Mouse (Mus musculus): ENCODE measurements around the gene Nr2f2. TPM values are rescaled to one million over a fixed set of nuclear protein-coding genes. Genes with fewer than 3 reads are reported as not detected.
A peak's percentile ranks its signal among the peaks of the same experiment; 100 is the strongest.

The Nr2f2 gene
- polyA plus RNA-seq, 1 experiment from 2014 or later = 105 TPM

DNA sequence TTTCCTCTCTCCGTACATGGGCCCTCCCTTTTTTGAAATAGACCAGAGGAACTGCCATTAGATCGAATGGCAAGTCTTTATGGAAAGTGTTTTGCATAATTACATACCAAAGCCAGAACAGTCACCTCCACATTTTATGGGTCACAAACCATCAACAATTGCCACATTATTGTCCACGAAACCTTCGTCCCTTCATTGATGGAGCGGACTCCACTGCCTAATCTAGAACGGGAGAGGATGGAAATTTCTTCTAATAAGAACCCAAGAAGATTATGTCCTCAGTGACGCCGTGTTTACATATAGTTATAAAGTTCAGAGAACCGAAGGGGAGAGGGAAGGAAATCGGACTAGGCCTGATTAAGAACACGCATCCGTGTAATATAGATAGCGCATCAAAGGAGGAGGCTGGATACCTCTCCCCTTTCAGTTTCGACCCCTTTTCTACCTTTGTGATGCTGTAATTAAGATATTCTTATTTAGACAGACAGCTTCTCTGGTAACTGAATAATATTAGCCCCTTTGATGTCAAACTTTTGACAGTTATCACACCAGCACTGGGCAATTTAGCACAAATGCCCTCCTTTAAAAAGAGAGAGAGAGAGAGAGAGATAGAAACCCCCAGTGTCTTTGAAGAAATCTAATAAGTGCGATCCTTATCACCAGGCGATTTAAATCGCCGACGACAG, 36.9 kb downstream of the Nr2f2 start:
- peak overlapping the region; percentile 60 for H3K4me2 ChIP-seq (replicated peaks)
- no peak for ATAC-seq (ENCODE audit: low FRiP score, low read depth)
- peak overlapping the region; percentile 42 for H3K4me3 ChIP-seq
- H3K9ac ChIP-seq (replicated peaks) = peak overlapping the region; percentile 43; the same call in 1 of the 2 replicates
- peak overlapping the region; percentile 89 for H3K27ac ChIP-seq (replicated peaks)
- peaks cover 48% of the 10 kb centered on the region for H3K4me1 ChIP-seq
- no peaks in the 10 kb centered on the region for H3K36me3 ChIP-seq
- no peaks in the 10 kb centered on the region for H3K9me3 ChIP-seq
- H3K27me3 ChIP-seq = peaks cover 93% of the 10 kb centered on the region
- 3% methylated on average over 19 of the region's 19 CpGs for WGBS

DNA sequence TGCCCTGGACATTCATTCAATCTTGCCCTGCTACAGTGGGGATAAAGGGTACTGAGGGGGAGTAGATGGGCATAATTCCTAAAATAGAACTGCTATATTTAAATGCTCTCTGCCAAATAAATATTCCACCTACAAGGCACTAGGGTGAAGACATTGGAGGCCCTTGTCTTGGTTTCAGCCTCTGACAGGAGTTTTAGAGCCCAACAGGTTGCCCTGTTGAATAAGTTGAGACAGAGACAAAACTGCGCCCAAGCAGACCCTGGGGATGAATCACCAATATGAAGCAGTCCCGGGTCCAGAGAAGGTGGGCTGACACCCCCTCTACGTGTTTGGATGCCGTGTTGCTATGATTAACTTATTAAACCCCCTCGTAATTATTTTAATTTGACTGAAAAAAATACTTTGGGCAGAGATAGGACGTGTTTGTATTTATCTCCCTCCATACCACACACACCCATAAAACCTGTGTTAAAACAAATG, 37.5 kb downstream of the Nr2f2 start:
- 0 out of 2 replicates have a peak overlapping the region, but pooled peaks have one; percentile 1 for H3K4me3 ChIP-seq

DNA sequence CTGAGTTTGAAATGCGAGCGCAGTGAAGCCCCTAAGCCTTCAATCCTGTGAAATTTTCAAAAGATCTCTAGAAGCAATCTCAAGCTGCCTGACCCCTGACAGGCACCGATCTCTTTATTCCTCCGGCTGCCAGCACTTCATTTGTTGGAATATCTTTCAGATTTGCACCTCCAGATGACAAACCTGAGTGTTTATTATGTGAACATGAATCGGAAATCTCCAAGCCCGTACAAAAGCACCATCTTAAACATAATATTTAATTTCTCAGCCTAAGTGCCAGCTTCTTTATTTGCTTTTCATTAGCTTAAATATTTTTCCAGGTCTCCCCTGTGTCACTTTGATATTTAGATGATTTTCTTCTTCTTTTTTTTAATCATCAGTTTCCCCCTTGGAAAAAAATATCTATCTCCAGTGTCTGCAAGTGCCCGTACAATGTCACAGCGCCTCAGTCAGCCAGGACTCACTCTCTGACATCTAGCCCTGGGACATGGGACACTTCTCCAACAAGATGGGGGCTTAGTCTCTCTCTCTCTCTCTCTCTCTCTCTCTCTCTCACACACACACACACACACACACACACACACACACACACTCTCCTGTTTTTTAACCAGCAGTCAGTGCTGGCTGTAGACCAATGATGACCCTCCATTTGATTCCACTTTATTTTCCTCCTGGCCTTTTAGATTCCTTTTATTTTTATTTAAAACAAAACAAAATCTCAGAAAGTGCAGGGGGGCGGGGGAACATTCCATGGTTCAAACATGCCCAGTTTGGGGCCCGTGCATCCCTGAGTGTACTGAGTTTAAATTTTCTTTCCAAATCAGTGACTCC, 38.1 kb downstream of the Nr2f2 start:
- WGBS = 3% methylated on average over 10 of the region's 10 CpGs
- Histone ChIP-seq H3K9me3 (no peaks in the 10 kb centered on the region), H3K4me1 (peaks cover 45% of the 10 kb centered on the region), H3K9ac (replicated peaks) (no peak overlapping the region; the same call in 1 of the 2 replicates), H3K4me2 (replicated peaks) (peak overlapping the region; percentile 60), H3K36me3 (no peaks in the 10 kb centered on the region), H3K27me3 (peaks cover 94% of the 10 kb centered on the region), H3K4me3 (0 out of 2 replicates have a peak overlapping the region, but pooled peaks have one; percentile 1), H3K27ac (replicated peaks) (peak overlapping the region; percentile 89)
- ATAC-seq (ENCODE audit: low FRiP score, low read depth) = no peak

More for the DNA sequence above, 37.5 kb downstream of the Nr2f2 start:
- Histone ChIP-seq H3K9me3 (no peaks in the 10 kb centered on the region), H3K4me1 (peaks cover 47% of the 10 kb centered on the region), H3K36me3 (no peaks in the 10 kb centered on the region), H3K4me2 (replicated peaks) (peak overlapping the region; percentile 60), H3K9ac (replicated peaks) (no peak overlapping the region), H3K27ac (replicated peaks) (peak overlapping the region; percentile 89), H3K27me3 (peaks cover 93% of the 10 kb centered on the region)
- no peak for ATAC-seq (ENCODE audit: low FRiP score, low read depth)
- 6% methylated on average over 6 of the region's 6 CpGs for WGBS

DNA sequence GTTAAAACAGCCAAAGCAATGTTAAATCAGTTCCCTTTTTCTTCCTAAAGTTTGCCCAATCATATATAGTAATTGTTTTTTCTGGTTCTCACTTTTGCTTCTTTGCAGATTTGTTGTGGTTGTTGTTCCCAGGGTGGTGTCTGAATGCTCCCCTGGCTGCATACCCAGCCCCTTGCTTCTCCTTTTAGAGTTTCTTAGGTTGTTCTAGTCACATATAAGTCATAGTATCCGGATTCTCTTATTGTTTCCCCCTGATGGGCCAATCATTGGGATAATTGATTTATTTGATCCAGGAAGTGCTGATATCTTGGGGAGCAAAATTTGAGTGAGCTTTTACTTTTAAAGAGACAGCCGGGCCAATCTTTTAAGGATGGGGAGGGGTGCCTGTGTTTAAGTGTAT, 39.3 kb downstream of the Nr2f2 start:
- H3K27ac ChIP-seq (replicated peaks) = peak overlapping the region; percentile 71; the same call in 1 of the 2 replicates
- no peaks in the 10 kb centered on the region for H3K9me3 ChIP-seq
- H3K9ac ChIP-seq (replicated peaks) = no peak overlapping the region
- H3K4me2 ChIP-seq (replicated peaks) = peak overlapping the region; percentile 60
- H3K4me1 ChIP-seq = peaks cover 33% of the 10 kb centered on the region
- no peak for ATAC-seq (ENCODE audit: low FRiP score, low read depth)
- 9% methylated on average over 2 of the region's 2 CpGs for WGBS
- H3K4me3 ChIP-seq = peak overlapping the region; percentile 27; the same call in 1 of the 2 replicates
- peaks cover 94% of the 10 kb centered on the region for H3K27me3 ChIP-seq
- H3K36me3 ChIP-seq = no peaks in the 10 kb centered on the region

DNA sequence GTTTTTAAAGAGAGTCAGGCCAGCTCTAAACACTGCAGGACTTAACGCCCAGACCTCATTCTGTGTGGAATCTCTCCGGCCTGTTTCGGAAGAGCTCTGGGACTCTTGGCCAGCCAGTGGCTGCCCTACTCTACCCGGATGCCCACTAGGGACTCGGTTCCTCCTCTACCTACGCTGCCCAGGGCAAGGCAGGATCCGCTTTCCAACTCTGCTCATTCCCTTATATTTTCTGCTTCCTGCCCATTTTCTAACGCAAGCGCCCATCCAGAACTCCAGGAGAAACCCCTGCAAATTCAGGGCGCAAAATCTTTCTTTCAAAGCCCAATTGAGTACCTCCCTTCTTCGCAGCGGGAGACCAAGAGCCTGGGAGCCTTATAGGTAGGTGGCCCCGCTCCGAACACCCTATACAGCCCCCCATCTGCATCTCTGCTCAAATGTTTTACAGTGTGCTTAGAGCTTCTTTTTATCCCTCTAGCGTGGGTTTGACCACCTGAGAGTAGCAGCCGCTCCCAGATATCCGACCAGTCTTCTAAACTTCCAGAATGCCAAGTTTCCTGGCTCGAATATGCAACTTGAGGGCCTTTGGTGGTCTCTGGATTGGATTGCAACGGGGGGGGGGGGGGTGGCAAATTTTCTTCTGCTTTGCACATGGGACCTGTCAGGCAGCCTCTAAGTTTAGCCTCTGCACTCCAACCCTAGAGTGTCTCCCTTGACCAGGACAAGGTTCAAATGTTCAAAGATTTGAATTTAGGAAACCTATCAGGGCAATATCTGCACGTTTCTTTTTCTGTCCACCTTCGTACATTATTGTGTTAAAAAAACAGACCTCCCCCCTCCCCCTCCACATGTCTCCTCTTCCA, 40.1 kb downstream of the Nr2f2 start:
- Histone ChIP-seq H3K36me3 (no peaks in the 10 kb centered on the region), H3K4me1 (peaks cover 25% of the 10 kb centered on the region), H3K27me3 (peaks cover 94% of the 10 kb centered on the region), H3K4me3 (peak overlapping the region; percentile 27), H3K9ac (replicated peaks) (peak overlapping the region; percentile 42), H3K27ac (replicated peaks) (peak overlapping the region; percentile 71), H3K4me2 (replicated peaks) (peak overlapping the region; percentile 60), H3K9me3 (no peaks in the 10 kb centered on the region)
- no peak for ATAC-seq (ENCODE audit: low FRiP score, low read depth)
- WGBS = 3% methylated on average over 21 of the region's 21 CpGs

DNA sequence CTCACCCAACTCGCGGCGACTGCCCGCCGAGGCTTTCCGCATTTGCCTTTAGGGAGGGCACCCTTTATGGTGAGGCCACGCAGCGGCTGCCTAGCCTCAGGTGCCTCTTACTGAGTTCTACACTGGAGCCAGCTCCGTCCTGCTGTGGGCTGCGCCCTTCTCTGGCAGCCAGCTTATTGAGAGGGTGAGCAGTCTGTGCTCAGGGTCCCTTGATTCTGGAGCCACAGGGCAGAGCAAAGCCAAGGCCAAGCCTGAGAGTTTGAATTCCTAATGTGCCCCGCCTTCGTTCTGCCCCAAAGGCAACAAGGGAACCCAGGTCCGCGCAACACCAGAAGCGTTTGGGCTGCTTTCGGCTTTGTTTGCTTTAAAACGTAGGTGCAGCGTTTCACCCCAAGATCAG, 41.2 kb downstream of the Nr2f2 start:
- no peak for ATAC-seq (ENCODE audit: low FRiP score, low read depth)
- peak overlapping the region; percentile 60 for H3K4me2 ChIP-seq (replicated peaks)
- H3K4me1 ChIP-seq = peaks cover 16% of the 10 kb centered on the region; the same call in 1 of the 2 replicates
- H3K27me3 ChIP-seq = peaks cover 85% of the 10 kb centered on the region
- H3K4me3 ChIP-seq = peak overlapping the region; percentile 27
- no peaks in the 10 kb centered on the region for H3K9me3 ChIP-seq
- no peaks in the 10 kb centered on the region for H3K36me3 ChIP-seq
- H3K27ac ChIP-seq (replicated peaks) = peak overlapping the region; percentile 71
- H3K9ac ChIP-seq (replicated peaks) = peak overlapping the region; percentile 42; the same call in 1 of the 2 replicates
- under 1% methylated on average over 18 of the region's 18 CpGs for WGBS

DNA sequence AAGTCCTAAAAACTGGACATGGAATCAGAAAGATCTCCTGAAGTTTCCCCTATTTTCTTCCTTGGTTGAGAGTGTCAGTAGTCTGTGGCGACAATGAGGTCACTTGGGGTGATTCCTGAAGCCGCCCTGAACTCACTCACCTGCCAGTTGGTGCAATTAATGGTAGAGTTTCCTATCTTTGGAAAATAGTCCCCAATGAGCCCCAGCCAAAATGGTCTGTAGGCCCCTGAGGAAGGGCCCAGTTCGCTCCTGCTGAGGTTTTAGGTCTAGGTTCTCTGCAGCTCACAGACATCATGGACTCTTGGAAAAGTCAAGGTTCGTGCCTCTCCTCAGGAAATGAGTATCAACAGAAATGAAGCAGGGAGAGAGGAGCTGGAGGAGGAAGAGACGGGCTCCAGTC, 42.0 kb downstream of the Nr2f2 start:
- Histone ChIP-seq H3K4me3 (no peak overlapping the region), H3K27me3 (peaks cover 81% of the 10 kb centered on the region), H3K36me3 (no peaks in the 10 kb centered on the region), H3K9me3 (no peaks in the 10 kb centered on the region), H3K4me2 (replicated peaks) (peak overlapping the region; percentile 60), H3K9ac (replicated peaks) (no peak overlapping the region), H3K4me1 (peaks cover 9% of the 10 kb centered on the region; the same call in 1 of the 2 replicates), H3K27ac (replicated peaks) (no peak overlapping the region)
- 17% methylated on average over 5 of the region's 5 CpGs for WGBS
- ATAC-seq (ENCODE audit: low FRiP score, low read depth) = no peak

DNA sequence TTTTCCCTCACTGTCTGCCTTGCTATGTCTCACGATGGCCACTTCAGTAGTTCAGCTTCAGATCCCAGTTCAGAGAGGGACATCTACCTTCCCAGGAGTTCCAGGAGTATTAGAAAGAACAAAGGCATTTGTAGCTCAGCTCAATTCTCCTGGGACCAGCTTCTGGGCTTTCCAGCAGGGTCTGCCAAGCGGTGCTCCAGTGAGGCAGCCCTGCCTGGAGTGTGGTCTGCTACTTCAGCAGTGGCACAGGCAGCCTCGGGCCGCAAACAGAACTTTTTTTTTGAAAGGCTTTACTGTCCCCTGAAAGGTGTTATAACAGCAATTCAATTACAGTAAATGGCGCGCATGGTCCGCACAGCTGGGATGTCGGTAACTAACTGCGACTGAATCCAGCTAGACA, 42.5 kb downstream of the Nr2f2 start:
- peak overlapping the region; percentile 60; the same call in 1 of the 2 replicates for H3K4me2 ChIP-seq (replicated peaks)
- no peak overlapping the region for H3K27ac ChIP-seq (replicated peaks)

DNA sequence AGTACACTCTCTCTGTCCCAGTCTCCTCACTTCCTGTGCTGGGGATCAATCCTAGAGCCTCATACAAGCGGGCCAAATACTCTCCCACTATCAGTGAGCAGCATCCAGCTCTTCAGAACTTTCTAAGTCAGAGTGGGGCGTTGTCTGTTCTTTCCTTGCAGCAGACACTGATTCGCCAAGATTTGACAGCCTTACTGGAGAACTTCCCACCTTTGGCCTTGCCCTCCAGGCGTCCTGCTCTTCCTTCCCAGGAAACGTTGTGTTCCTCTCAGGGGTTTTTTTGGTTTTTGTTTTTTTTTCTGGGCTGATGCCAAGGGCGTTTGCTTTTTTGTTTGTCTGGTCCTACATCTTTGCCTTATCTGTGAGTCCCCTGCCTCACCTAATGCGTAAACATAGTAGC, 60.8 kb downstream of the Nr2f2 start:
- Histone ChIP-seq H3K36me3 (no peaks in the 10 kb centered on the region), H3K4me3 (no peak overlapping the region), H3K4me2 (replicated peaks) (no peak overlapping the region), H3K9me3 (no peaks in the 10 kb centered on the region), H3K9ac (replicated peaks) (no peak overlapping the region), H3K27ac (replicated peaks) (no peak overlapping the region), H3K4me1 (no peaks in the 10 kb centered on the region), H3K27me3 (peaks cover 5% of the 10 kb centered on the region; the same call in 1 of the 2 replicates)
- ATAC-seq (ENCODE audit: low FRiP score, low read depth) = no peak
- WGBS = 72% methylated on average over 7 of the region's 7 CpGs

More for the DNA sequence above, 42.5 kb downstream of the Nr2f2 start:
- Histone ChIP-seq H3K36me3 (no peaks in the 10 kb centered on the region), H3K4me3 (no peak overlapping the region), H3K27me3 (peaks cover 81% of the 10 kb centered on the region), H3K4me1 (peaks cover 9% of the 10 kb centered on the region; the same call in 1 of the 2 replicates), H3K9ac (replicated peaks) (no peak overlapping the region), H3K9me3 (no peaks in the 10 kb centered on the region)
- 9% methylated on average over 9 of the region's 9 CpGs for WGBS
- ATAC-seq (ENCODE audit: low FRiP score, low read depth) = no peak

DNA sequence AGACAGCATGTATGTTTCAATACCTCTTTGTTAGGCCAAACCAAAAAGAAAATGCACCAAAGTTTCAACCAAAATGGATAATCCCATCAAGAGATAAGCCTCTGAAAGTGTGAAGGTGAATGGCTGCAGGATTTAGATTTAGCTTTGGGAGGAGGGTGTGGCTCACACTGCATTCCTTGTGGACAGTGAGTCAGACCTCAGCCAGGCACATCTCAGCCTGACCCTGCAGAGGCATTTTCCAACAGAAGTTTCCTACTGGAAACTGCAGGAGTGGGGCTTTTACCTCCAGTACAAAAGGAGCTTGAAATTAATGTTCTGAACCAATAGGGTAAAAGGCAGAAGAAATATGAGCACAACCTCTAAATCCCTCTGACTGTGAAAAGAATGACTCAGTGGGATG, 62.1 kb downstream of the Nr2f2 start:
- H3K9me3 ChIP-seq = no peaks in the 10 kb centered on the region
- H3K36me3 ChIP-seq = no peaks in the 10 kb centered on the region
- H3K4me1 ChIP-seq = no peaks in the 10 kb centered on the region
- H3K4me2 ChIP-seq (replicated peaks) = no peak overlapping the region
- H3K27ac ChIP-seq (replicated peaks) = no peak overlapping the region
- peaks cover 5% of the 10 kb centered on the region; the same call in 1 of the 2 replicates for H3K27me3 ChIP-seq
- ATAC-seq (ENCODE audit: low FRiP score, low read depth) = no peak
- no peak overlapping the region for H3K4me3 ChIP-seq
- no peak overlapping the region for H3K9ac ChIP-seq (replicated peaks)
